Mouse (Mus musculus): ENCODE data around the gene Atp6v1g3.

Gene Atp6v1g3

DNA sequence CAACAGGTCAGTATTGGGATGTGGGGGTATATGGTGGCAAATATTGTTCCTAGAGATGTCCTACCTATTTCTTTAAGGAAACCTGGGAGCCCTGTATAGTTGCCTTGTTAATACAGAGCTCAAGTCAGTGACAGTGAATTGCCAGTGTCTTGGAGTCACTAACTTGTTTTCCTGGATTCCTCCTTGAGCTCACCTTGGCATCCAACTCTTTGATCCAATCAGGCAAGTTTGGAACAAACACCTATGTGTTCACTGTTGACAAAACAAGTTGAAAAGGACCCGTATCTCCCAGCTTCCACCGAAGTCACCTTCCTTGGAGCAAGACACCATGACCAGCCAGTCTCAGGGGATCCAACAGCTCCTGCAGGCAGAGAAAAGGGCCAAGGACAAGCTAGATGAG lies at the start of gene Atp6v1g3:
TSS of gene Atp6v1g3 (plus strand) at position 301 of the 400 bp plus-strand sequence.
- no peak for DNase-seq

- no peak for DNase-seq
These were observed 40.5 kb upstream of the Atp6v1g3 start for GRCm38 (mm10) chr1:138233051-138233450.

GRCm38 (mm10) chr1:138237252-138237651 lies 36.3 kb upstream of the Atp6v1g3 start:
- DNase-seq = no peak

DNA sequence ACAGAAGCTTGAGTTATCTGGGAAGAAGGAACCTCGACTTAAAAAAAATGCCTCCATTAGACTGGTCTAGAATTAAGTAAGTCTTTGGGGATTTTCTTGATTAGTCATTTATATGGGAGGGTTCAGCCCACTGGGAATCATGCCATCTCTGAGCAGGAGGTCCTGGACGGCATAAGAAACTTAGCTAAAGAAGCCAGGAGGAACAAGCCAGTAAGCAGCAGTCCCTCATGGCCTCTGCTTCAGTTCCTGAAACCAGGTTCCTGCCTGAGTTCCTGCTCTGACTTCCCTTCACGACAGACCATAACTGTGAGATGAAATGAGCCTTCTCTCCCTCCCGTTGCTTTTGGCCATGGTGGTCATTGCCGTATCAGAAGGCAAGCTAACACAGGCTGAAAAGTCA lies 29.6 kb upstream of the Atp6v1g3 start:
- DNase-seq = no peak

GRCm38 (mm10) chr1:138244485-138244884 lies 29.1 kb upstream of the Atp6v1g3 start:
- no peak for DNase-seq

GRCm38 (mm10) chr1:138245103-138245502 lies 28.4 kb upstream of the Atp6v1g3 start:
- DNase-seq = no peak

- no peak for DNase-seq
These were observed 28.0 kb upstream of the Atp6v1g3 start for GRCm38 (mm10) chr1:138245533-138245932.

DNA sequence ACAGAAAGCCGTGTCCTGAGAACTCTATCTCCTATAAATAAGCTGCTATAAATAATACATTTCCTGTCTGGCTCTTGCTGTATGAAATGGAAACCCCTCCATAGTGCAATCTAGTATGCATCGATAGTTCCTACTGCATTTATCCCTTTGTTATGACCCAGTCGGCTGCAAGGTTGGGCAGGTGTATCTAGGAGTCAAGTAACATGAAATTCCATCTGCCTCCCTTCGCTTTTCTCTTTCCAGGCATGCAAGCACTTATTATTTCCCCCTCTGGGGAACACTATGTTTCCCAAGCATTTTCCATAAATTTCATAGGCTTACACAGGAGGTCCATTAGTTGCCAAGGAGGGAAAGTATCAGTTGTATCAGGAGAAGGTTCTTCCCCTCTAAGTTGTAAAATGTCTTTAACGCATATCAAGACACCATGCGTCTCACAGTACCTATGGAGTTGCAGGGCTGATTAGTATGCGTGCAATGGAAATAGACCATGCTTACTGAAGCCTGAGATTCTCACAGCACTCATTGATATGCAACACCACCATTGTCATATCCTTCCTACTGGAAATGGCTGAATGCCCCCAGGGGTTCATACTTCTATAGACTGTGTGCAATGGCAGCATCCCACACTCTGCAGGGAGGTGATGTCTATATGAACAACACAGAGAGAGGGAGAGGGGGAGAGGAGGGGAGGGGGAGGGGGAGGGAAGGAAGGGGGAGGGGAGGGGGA lies 26.9 kb upstream of the Atp6v1g3 start:
- no peak for DNase-seq

- DNase-seq = peak; percentile 31
These were observed 25.6 kb upstream of the Atp6v1g3 start for GRCm38 (mm10) chr1:138247699-138248483.

DNA sequence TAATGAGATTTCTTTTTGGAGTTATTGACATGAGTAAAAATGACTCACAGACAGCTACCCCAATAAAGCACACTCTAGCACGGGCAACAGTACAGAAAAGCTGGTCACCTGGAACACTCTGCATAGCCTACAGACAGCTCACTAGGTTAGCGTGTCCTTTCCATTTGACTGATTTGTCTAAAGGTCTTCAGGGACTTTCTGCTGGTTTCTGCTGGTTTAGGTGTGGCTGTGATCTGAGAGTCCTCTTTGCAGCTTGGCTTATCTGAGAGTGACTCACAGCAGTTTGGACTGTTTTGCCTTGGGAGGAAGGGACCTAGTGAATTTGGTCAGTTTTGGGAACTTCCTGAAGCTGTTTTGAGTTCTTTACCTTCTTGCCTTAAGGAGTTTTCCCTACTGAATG lies 24.8 kb upstream of the Atp6v1g3 start:
- DNase-seq = no peak

DNA sequence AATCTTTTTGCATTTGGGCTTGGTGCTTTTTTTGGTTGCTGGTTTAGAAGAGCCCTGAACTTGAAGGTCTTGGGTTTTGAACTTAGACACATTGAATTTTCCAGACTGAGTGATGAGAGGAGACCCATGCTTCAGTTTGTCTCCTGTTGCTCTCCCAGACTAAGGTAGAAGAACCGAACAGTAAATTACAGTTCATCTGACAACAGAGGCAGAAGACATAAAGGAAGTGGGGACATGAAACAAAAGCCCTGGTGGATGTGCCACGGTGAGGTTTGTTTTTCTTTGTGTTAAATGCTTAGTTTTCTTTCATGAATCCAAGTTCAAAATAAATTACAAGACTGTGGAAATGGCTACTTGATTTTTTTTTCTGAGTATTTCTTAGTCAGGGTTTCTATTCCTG lies 22.6 kb upstream of the Atp6v1g3 start:
- DNase-seq = no peak

DNA sequence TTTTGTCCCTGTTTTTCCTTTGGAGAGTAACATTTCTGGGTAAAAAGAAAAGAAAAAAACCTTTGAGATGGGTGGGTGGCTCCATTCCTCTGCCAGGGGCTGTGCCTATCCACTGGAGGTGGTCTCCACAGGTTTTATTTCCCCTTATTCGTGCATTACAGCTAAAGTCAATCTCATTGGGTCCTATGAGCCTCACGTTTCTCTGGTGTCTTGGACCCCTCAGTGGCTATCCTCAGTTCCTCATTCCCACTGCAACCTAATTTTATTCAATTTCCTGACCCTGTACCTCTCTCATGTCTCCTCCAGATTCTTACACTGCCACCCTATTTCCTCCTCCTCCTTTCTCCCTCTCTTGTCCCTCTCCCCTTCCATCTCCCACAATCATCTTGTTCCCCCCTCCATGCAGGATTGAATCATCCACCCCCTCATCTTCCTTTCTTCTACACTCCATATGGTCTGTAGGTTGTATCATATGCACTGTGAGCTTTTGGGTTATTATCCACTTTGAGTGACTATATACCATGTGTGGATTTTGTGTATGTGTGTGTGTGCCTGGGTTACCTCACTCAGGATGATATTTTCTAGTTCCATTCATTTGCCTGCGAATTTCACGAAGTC lies 17.3 kb upstream of the Atp6v1g3 start:
- DNase-seq = no peak

DNA sequence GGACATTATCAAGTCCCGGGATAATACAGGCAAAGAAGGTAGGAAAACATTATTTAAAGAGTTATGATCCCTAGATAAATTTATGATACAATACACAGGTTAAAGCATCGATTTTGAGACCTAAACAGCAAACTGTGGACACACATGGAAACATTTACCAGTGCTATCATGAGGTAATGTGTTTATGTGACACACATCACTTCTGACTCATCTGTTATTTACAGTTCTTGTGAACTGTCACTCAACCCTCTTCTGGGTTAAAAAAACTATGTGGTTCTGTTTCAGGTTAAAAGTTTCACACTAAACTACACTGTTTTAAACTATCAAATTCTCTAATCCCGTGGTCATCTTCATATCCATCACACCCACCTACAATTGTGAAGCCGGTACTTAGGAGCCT lies 14.8 kb upstream of the Atp6v1g3 start:
- DNase-seq = no peak

DNA sequence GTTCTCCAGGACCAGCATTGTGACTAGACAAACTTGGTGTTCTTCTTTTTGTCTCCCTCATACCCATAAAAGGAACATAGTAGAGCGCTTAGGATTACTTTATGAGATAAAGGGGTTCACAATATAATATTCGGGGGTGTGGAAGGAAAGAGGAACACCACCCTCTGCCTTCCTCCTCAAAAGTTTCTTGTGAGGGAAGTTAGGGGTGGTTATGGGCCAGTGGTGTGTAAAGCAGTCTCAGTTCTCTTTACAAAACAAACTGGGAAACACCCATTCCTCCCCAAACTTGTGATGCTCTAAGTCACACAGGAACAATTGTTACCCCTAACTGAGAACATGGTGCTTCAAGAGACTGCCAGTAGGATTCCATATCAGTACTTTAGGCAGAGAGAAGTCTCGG lies 12.0 kb upstream of the Atp6v1g3 start:
- no peak for DNase-seq

GRCm38 (mm10) chr1:138262408-138262807 lies 11.1 kb upstream of the Atp6v1g3 start:
- DNase-seq = no peak

DNA sequence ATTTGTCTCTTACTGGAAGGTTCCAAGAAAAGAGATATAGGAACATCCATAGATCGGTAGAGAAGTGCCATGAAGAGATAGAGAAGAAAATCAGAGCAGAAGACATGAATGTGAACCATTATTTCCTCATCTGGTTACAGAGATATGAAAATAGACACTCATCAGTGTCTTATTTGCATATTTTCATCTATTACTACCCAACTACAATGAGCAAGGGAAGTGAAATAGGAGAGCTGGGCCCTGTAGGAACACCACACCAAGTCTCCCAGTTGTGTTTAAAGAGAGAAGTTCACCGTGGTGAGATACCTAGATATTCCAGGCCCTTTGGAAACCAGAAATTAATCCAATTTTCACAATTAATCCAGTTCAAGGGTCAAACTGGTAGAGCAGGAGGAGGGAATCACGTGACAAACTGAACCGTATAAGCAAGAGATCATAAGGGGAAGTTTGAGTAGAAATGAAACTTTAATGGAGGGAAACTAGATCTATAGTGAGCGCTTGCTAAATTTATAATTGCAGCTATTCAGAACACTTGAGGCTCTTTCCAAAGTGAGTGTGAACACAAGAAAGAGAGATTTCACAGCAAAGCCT lies 6.0 kb upstream of the Atp6v1g3 start:
- DNase-seq = no peak

- no peak for DNase-seq
These were observed 1.4 kb downstream of the Atp6v1g3 start for GRCm38 (mm10) chr1:138274930-138275329.

GRCm38 (mm10) chr1:138275859-138276258 lies 2.3 kb downstream of the Atp6v1g3 start:
- peak; percentile 80 for DNase-seq

GRCm38 (mm10) chr1:138281139-138281538 lies 7.6 kb downstream of the Atp6v1g3 start:
- no peak for DNase-seq

DNA sequence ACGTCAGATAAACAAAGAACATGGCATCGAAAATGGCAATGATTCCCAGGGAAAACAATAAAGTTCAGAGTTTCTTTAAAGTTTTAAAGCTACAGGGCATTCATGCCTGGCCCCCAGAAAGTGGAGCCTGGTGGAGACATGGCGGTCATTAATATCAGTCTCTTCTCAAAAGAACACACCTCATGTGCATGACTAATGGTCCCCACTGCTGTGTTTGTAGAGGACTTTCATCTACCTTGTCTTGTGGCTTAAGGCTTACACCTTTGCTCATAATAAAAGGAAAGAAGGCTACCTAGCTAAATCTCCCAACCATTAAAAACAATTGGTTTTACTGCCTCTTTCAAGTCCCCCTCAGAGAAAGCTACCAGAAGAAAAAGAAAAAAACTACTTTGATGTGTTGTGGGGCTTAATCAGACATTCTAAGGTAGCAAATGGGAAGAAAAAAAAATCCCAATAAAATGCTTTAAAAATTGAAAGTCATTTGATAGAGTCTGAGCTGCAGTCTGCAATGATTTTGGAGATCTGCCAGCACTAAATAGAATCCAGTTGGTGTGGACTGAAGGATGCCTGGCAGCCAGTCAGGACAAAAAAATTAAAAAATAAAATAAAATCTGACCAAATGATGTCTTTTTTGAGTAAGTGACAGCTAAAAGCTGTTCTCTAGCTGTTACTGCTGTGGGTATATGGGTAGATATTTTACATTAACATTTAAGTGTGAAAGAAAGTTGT lies 9.0 kb downstream of the Atp6v1g3 start:
- DNase-seq = no peak

DNA sequence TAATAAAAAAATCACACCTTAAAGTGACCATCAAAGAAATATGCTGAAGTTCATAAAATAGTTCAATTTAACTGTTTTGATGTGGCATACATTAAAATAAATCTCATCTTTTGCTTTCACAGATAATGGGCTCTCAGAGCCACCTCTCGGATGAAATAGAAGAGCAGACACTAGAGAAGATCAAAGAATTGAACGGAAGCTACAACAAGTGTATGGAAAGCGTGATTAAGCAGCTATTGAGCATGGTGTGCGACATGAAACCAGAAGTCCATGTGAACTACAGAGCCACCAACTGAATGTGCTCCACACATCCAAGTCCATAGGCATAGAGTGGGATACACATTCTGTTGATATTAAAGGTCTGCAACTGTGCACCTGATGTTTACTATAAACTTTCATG lies 14.1 kb downstream of the Atp6v1g3 start:
- no peak for DNase-seq

DNA sequence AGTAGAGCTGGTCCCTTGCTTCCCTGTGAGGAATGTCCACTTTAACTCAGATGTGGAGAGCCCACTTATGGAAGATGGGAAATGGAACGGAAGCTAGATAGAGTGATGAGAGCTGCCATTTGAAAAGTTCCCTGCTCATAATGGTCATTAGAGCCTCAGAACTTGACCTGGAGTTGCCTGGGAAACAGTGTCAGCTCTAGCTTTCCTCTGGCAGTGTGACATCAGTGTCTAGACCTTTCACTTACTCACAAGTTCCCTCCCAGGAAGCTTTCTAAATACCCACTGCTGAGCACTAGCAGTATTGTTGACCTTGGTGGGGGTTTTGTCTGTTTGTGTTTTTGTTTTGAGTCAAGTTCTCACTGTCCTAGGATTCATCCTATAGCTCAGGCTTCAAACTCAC lies 15.2 kb downstream of the Atp6v1g3 start:
- DNase-seq = no peak
